Mouse (Mus musculus) embryonic fibroblast, embryonic 13.5 days (primary cell): ENCODE measurements around the gene Zfp867. TPM values are rescaled to one million over a fixed set of nuclear protein-coding genes. Genes with fewer than 3 reads are reported as not detected.

Experiments used
- H3K27ac ChIP-seq: 2 replicates; pipeline ENCODE4 v1.5.1; 2012; ENCODE audit warnings: low read length, control low read depth, inconsistent platforms; ENCODE audit not compliant: insufficient read depth
- H3K4me1 ChIP-seq: 2 replicates; pipeline ENCODE4 v1.6.1; 2011; ENCODE audit warnings: low read length; ENCODE audit not compliant: control insufficient read depth, insufficient read depth
- H3K4me3 ChIP-seq: 2 replicates; pipeline ENCODE4 v1.5.1; 2011; ENCODE audit warnings: mild to moderate bottlenecking, control low read depth, low read length; ENCODE audit not compliant: insufficient read depth
- CTCF ChIP-seq: IDR thresholded peaks from 2 replicates; pipeline ENCODE4 v1.5.1; 2011; ENCODE audit warnings: mild to moderate bottlenecking, control low read depth, low read length, moderate library complexity, borderline replicate concordance; ENCODE audit not compliant: insufficient read depth
- POLR2A ChIP-seq: IDR thresholded peaks from 2 replicates; pipeline ENCODE4 v1.6.1; 2011; ENCODE audit warnings: low read depth, mild to moderate bottlenecking, control low read depth, low read length, moderate library complexity
- polyA plus RNA-seq: library from polyadenylated mRNA; stranded (reverse); fragments of >200 nt; gene quantifications from 2 replicates; pipeline ENCODE4 v1.2.4, GENCODE M21; 2011; ENCODE audit warnings: low read depth; ENCODE audit not compliant: missing spikeins, insufficient read length

The Zfp867 gene
- polyA plus RNA-seq, 1 experiment, result 6.1 TPM

GRCm38 (mm10) chr11:59412058-59412457 is 60.2 kb downstream of the Zfp867 start:
- H3K27ac ChIP-seq, result peak overlapping the region; percentile 78
- H3K4me1 ChIP-seq, result peaks cover 23% of the 10 kb centered on the region
- TF ChIP-seq CTCF (no peak), POLR2A (no peak)
- H3K4me3 ChIP-seq, result no peak overlapping the region

Other genes with a start within 250 kb of the Zfp867 start
- 412 and 414 TPM in 2 replicates for gene Arf1, start 244.2 kb downstream of the Zfp867 start, polyA plus RNA-seq
- not detected in 2 replicates for gene Wnt3a, start 181.7 kb downstream of the Zfp867 start, polyA plus RNA-seq
- 7.5 and 7.6 TPM in 2 replicates for gene Wnt9a, start 165.5 kb downstream of the Zfp867 start, polyA plus RNA-seq
- not detected in 2 replicates for gene Prss38, start 96.8 kb downstream of the Zfp867 start, polyA plus RNA-seq
- gene Jmjd4, start 22.4 kb downstream of the Zfp867 start, polyA plus RNA-seq, result 7.2 and 9.1 TPM in 2 replicates
- 90.8 and 91.0 TPM in 2 replicates for gene Snap47, start 21.3 kb downstream of the Zfp867 start, polyA plus RNA-seq
- 23.6 and 25.4 TPM in 2 replicates for gene Zkscan17, start 54.3 kb upstream of the Zfp867 start, polyA plus RNA-seq
- gene Nlrp3, start 69.1 kb upstream of the Zfp867 start, polyA plus RNA-seq, result 0.79 TPM in 1 of 2 replicates, not detected in the other
- not detected in 2 replicates for gene Olfr222, start 103.8 kb upstream of the Zfp867 start, polyA plus RNA-seq
- gene Olfr223, start 120.8 kb upstream of the Zfp867 start, polyA plus RNA-seq, result not detected in 2 replicates
- gene Mprip, start 188.8 kb upstream of the Zfp867 start, polyA plus RNA-seq, result 233 and 249 TPM in 2 replicates